Mouse (Mus musculus) kidney, adult 18-20 months (tissue): Measurements from ENCODE around the gene Olfr1193.
"Not testable (repeated sequence)": the region's sequence is repeated elsewhere in the genome, so short reads cannot be mapped to it uniquely, and the experiment has no call there.

Source experiments
- DNase-seq: peaks from one replicate; pipeline ENCODE4 v3.0.0; 2021

The Olfr1193 gene

DNA sequence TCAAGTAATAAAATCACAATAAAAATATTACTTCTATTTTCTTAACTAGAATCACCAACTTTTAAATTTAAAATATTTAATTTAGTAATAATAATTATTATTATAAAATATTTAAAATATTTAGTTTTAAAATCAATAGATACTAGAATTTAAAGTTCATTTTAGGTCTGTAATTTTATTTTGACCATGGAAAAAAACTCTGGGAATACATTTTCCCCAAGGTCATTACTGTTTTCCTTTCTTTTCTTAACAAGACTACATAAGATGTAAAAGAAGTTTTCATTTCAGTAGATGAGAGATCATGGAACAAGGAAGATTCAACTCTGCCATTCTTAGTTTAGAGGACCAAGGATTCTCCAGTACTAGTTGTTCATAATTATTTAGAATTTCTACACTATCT, at the start of gene Olfr1193:
Gene Olfr1193, plus strand, starts transcription at position 301 of the 400 bp plus-strand sequence.
- not testable (repeated sequence) for DNase-seq

DNA sequence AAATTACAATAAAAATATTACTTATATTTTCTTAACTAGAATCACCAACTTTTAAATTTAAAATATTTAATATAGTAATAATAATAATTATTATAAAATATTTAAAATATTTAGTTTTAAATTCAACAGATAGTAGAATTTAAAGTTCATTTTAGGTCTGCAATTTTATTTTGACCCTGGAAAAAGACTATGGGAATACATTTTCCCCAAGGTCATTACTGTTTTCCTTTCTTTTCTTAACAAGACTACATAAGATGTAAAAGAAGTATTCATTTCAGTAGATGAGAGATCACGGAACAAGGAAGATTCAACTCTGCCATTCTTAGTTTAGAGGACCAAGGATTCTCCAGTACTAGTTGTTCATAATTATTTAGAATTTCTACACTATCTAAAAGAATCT, 35.2 kb upstream of the Olfr1193 start, which contains the start of gene Olfr1191-ps1:
Gene Olfr1191-ps1, plus strand, starts transcription at position 301 of the 400 bp plus-strand sequence.
- not testable (repeated sequence) for DNase-seq

DNA sequence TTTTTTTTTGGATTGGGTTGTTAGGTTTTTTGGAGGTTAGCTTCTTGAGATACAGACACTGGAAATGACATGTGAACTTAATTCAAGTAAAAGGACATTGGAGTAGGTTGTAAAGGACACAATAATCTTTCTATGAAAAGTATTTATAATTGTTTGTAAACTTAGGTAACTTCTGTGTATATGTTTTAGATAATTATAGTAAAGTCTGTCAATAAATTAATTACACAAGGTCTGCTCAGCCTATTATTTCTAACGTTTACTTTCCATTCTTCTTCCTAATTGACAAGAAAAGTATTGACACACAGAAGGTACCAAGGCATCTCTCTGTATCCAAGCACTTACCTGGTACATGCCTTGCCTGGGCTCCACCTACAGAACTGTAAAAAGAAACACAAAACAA, 27.2 kb upstream of the Olfr1193 start, which contains the start of gene Olfr1192-ps1:
Gene Olfr1192-ps1, plus strand, starts transcription at position 301 of the 400 bp plus-strand sequence.
- no peak for DNase-seq

DNA sequence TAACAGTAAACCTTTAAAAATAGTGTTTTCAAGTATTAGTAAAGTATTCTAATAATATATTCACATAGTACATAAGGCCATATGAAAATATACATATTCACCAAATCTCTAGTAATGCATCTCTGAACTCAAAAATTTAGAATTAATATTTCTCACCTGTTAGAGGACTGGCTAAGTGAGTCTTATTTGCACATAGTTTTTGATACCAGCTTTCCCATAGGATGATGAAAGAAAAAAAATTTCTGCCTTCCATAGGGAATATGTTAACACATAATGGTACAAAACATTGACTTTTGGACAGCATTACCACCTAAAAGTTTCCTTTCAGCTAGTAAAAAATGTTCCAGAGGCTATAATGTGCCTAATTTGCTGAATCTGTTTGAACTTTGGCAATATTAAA, 13.7 kb downstream of the Olfr1193 start, which contains the start of gene Olfr1195:
Gene Olfr1195, minus strand, starts transcription at position 101 of the 400 bp plus-strand sequence.
- DNase-seq: no peak

GRCm38 (mm10) chr2:88704497-88704896, 29.1 kb downstream of the Olfr1193 start, which contains the start of gene Olfr1196:
Gene Olfr1196, minus strand, starts transcription at chr2:88704597.
- DNase-seq: no peak
